Mouse (Mus musculus): ENCODE data around the gene Lipm. TPM values are rescaled to one million over a fixed set of nuclear protein-coding genes. Genes with fewer than 3 reads are reported as not detected.

The Lipm gene
- polyA plus RNA-seq, 1 experiment from 2014 or later: not detected

DNA sequence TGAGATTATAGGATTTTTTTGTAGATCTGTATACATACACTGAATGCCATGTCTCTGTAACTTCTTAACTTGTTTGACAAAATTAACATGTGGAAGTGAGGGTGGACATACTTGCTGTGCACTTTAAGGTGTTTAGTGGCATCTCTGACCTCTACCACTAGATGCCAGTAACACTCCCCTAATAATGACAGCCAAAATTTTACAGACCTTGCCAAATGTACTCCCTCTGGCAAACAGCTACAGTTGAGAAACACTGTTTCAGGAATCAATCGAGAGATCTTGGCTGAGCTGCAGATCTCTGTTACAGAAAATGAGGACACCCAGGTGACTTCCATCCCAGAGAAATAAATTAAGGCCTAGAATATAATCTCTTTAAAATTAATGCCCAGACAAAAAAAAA is 4.5 kb upstream of the Lipm start:
- WGBS: 88% methylated on average over 1 of the region's 1 CpGs
- no peak overlapping the region for H3K4me2 ChIP-seq (replicated peaks)
- H3K4me1 ChIP-seq (replicated peaks; ENCODE audit: control insufficient read depth, insufficient read depth, low read length): no peaks in the 10 kb centered on the region
- no peak overlapping the region for H3K27ac ChIP-seq
- H3K36me3 ChIP-seq (replicated peaks; ENCODE audit: control insufficient read depth, insufficient read depth): no peaks in the 10 kb centered on the region
- no peaks in the 10 kb centered on the region for H3K9me3 ChIP-seq (ENCODE audit: control insufficient read depth, low read length)
- H3K9ac ChIP-seq: no peak overlapping the region
- no peaks in the 10 kb centered on the region for H3K27me3 ChIP-seq (ENCODE audit: control insufficient read depth, insufficient read depth, low read length)
- no peak overlapping the region for H3K4me3 ChIP-seq (replicated peaks; ENCODE audit: low read length)
- ATAC-seq (ENCODE audit: low FRiP score): no peak
- no peak for DNase-seq (ENCODE audit: low spot score)

DNA sequence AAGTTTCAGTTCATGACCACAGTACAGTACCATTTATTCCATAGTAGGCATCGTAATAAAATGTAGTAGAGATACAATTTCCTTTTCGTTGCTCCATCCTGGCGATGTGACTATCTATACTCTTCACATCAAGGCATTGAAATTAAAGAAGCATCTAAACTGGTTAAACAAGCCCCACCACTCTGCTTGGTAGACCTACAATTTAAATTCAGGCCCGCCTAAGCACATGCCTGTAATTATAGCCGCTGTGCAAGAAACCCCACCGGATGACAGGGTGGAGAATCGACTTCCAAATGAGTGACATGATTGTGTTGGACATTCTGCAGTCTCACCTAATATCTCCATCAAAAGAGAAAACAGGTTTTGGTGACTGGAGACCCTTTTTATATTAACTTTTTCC is 1.2 kb downstream of the Lipm start:
- H3K36me3 ChIP-seq (replicated peaks; ENCODE audit: control insufficient read depth, insufficient read depth): no peaks in the 10 kb centered on the region
- no peak overlapping the region for H3K4me3 ChIP-seq (replicated peaks; ENCODE audit: low read length)
- no peaks in the 10 kb centered on the region for H3K4me1 ChIP-seq (replicated peaks; ENCODE audit: control insufficient read depth, insufficient read depth, low read length)
- no peak overlapping the region for H3K4me2 ChIP-seq (replicated peaks)
- H3K27me3 ChIP-seq (ENCODE audit: control insufficient read depth, insufficient read depth, low read length): no peaks in the 10 kb centered on the region
- 95% methylated on average over 7 of the region's 7 CpGs for WGBS
- H3K9ac ChIP-seq: no peak overlapping the region
- DNase-seq (ENCODE audit: low spot score): no peak
- H3K9me3 ChIP-seq (ENCODE audit: control insufficient read depth, low read length): no peaks in the 10 kb centered on the region
- ATAC-seq (ENCODE audit: low FRiP score): no peak
- H3K27ac ChIP-seq: no peak overlapping the region

DNA sequence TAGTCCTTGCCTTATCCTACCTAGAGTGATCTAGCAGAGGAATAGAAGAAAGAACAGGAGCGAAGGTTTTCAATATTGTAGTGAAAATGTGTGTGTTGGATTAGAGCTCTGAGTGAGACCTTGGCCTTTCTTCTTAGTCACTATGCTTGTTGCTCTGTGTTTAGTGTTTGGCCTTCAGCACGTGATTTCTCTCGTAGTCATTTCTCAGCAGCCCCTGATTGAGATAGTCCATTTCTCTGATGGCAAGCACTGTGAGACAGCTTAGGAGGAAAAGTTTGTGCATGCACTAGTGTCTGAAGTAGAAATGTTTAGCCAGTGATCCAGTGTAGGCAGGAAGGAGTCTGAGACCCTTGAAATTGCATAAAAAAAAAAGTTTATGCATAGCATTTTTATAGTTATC is 4.1 kb downstream of the Lipm start:
- no peak for ATAC-seq (ENCODE audit: low FRiP score)
- no peak overlapping the region for H3K4me3 ChIP-seq (replicated peaks; ENCODE audit: low read length)
- 94% methylated on average over 3 of the region's 3 CpGs for WGBS
- no peak overlapping the region for H3K27ac ChIP-seq
- no peaks in the 10 kb centered on the region for H3K4me1 ChIP-seq (replicated peaks; ENCODE audit: control insufficient read depth, insufficient read depth, low read length)
- H3K27me3 ChIP-seq (ENCODE audit: control insufficient read depth, insufficient read depth, low read length): no peaks in the 10 kb centered on the region
- DNase-seq (ENCODE audit: low spot score): no peak
- no peak overlapping the region for H3K4me2 ChIP-seq (replicated peaks)
- no peak overlapping the region for H3K9ac ChIP-seq
- no peaks in the 10 kb centered on the region for H3K9me3 ChIP-seq (ENCODE audit: control insufficient read depth, low read length)
- H3K36me3 ChIP-seq (replicated peaks; ENCODE audit: control insufficient read depth, insufficient read depth): no peaks in the 10 kb centered on the region

DNA sequence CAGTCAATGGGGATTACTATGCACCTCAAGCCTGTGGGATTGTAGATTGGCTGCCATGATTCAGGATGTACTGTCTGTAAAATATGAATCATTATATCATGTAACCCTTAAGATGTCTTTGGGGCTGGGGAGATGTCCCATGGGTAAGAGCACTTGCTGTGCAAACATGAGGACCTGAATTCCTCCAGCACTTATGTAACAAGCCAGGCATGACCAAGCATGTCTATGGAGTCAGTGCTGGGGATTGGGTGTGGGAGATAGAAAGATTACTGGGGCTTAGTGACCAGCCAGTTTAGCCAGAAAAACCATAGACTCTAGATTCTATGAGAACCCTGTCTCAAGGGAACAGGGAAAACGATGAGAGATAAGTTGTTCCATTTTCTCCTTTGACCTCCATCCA is 18.4 kb downstream of the Lipm start:
- Histone ChIP-seq H3K4me3 (replicated peaks; ENCODE audit: low read length) (no peak overlapping the region), H3K27me3 (ENCODE audit: control insufficient read depth, insufficient read depth, low read length) (no peaks in the 10 kb centered on the region), H3K4me2 (replicated peaks) (no peak overlapping the region), H3K9ac (no peak overlapping the region), H3K36me3 (replicated peaks; ENCODE audit: control insufficient read depth, insufficient read depth) (no peaks in the 10 kb centered on the region), H3K27ac (no peak overlapping the region), H3K4me1 (replicated peaks; ENCODE audit: control insufficient read depth, insufficient read depth, low read length) (no peaks in the 10 kb centered on the region), H3K9me3 (ENCODE audit: control insufficient read depth, low read length) (no peaks in the 10 kb centered on the region)
- 94% methylated on average over 1 of the region's 1 CpGs for WGBS
- DNase-seq (ENCODE audit: low spot score): no peak
- ATAC-seq (ENCODE audit: low FRiP score): no peak

DNA sequence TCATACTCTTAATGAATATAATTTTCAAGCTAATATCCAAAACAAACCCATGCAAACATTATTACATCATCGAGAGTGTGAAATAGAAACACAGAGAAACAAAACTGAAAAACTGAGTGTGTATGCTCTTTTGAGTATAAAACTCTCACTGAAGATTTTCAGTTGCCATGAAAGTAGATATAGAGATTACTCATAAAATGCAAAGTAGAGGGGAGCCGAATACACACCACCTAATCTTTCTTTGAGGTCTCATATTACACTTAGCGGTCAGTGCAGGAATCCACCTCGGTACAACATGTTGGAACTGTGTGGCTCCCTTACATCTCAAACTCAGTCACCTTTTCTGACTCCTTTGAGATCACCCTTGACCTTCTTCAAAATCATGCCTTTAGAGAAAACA is 18.9 kb downstream of the Lipm start:
- no peak for ATAC-seq (ENCODE audit: low FRiP score)
- no peaks in the 10 kb centered on the region for H3K9me3 ChIP-seq (ENCODE audit: control insufficient read depth, low read length)
- no peaks in the 10 kb centered on the region for H3K4me1 ChIP-seq (replicated peaks; ENCODE audit: control insufficient read depth, insufficient read depth, low read length)
- no peaks in the 10 kb centered on the region for H3K27me3 ChIP-seq (ENCODE audit: control insufficient read depth, insufficient read depth, low read length)
- H3K9ac ChIP-seq: no peak overlapping the region
- no peaks in the 10 kb centered on the region for H3K36me3 ChIP-seq (replicated peaks; ENCODE audit: control insufficient read depth, insufficient read depth)
- H3K4me3 ChIP-seq (replicated peaks; ENCODE audit: low read length): no peak overlapping the region
- no peak overlapping the region for H3K27ac ChIP-seq
- no peak overlapping the region for H3K4me2 ChIP-seq (replicated peaks)
- no peak for DNase-seq (ENCODE audit: low spot score)
- 91% methylated on average over 4 of the region's 4 CpGs for WGBS

DNA sequence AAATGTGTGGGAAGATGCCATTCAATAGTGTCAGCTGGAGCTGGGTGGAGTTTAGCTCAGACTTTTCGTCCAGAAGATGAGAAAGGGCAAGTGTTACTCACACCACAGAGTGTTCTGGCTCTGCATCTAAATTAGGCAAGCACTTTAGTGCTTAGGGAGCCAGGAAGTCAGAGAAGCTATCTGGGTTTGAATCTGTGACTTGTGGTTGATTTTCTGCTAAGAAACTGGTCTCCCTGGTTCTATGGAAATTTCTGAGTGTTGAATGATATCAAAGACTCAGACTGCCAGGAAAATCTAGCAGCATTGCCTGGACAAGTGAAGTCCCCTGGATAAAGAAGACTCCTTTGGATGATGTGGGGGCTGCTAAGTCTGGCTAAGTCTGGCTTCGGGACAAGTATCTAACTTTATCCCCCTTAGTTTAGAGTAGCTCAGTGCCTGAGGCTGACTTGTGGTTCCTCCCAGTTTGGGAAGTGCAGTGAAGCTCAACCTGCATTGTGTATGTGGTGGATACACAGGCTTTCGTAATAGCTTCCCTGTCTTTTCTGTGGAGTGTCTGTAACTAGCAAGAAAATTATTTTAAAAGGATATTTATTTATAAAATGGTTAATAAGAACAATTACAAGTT is 19.5 kb downstream of the Lipm start:
- DNase-seq (ENCODE audit: low spot score): no peak
- ATAC-seq (ENCODE audit: low FRiP score): no peak
- H3K4me2 ChIP-seq (replicated peaks): no peak overlapping the region
- WGBS: 80% methylated on average over 3 of the region's 3 CpGs
- H3K9me3 ChIP-seq (ENCODE audit: control insufficient read depth, low read length): no peaks in the 10 kb centered on the region
- H3K27ac ChIP-seq: no peak overlapping the region
- H3K4me1 ChIP-seq (replicated peaks; ENCODE audit: control insufficient read depth, insufficient read depth, low read length): no peaks in the 10 kb centered on the region
- no peaks in the 10 kb centered on the region for H3K36me3 ChIP-seq (replicated peaks; ENCODE audit: control insufficient read depth, insufficient read depth)
- no peak overlapping the region for H3K4me3 ChIP-seq (replicated peaks; ENCODE audit: low read length)
- no peaks in the 10 kb centered on the region for H3K27me3 ChIP-seq (ENCODE audit: control insufficient read depth, insufficient read depth, low read length)
- H3K9ac ChIP-seq: no peak overlapping the region

DNA sequence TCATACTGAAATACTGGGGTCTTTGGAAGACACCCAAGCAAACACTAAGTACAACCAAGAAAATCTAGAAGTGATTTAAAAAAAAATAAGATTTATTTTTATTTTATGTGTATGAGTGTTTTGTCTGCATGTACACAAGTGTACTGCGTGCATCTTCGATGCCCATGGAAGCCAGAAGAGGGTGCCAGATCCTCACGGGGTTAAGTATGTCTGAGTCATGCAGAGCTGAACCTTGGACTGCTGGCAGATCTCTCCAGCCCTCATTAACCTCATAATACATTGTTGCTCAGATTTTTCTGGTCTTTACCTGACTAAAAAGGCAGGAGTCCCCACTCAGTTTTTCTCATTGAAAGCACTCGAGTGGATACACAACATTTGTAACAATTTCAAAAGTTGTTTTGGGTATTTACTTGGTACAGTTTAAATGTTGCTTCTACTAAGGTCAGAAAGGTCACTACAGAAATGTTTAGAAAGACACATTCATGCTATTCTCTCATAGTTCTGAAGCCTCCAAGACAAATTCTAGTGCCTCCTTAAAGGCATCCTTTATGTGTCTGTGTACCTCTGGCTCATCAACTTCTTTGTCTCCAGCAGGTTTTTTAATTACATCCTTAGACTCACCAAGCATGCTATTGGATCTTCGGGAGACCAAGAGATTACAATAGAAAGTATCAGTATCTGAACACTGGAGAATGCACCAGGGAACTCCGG is 38.1 kb downstream of the Lipm start:
- Histone ChIP-seq H3K27ac (no peak overlapping the region), H3K36me3 (replicated peaks; ENCODE audit: control insufficient read depth, insufficient read depth) (no peaks in the 10 kb centered on the region), H3K4me3 (replicated peaks; ENCODE audit: low read length) (no peak overlapping the region), H3K9ac (no peak overlapping the region), H3K27me3 (ENCODE audit: control insufficient read depth, insufficient read depth, low read length) (no peaks in the 10 kb centered on the region), H3K9me3 (ENCODE audit: control insufficient read depth, low read length) (no peaks in the 10 kb centered on the region), H3K4me1 (replicated peaks; ENCODE audit: control insufficient read depth, insufficient read depth, low read length) (no peaks in the 10 kb centered on the region), H3K4me2 (replicated peaks) (no peak overlapping the region)
- DNase-seq (ENCODE audit: low spot score) (no peak), ATAC-seq (ENCODE audit: low FRiP score) (no peak)
- WGBS: 92% methylated on average over 6 of the region's 6 CpGs

DNA sequence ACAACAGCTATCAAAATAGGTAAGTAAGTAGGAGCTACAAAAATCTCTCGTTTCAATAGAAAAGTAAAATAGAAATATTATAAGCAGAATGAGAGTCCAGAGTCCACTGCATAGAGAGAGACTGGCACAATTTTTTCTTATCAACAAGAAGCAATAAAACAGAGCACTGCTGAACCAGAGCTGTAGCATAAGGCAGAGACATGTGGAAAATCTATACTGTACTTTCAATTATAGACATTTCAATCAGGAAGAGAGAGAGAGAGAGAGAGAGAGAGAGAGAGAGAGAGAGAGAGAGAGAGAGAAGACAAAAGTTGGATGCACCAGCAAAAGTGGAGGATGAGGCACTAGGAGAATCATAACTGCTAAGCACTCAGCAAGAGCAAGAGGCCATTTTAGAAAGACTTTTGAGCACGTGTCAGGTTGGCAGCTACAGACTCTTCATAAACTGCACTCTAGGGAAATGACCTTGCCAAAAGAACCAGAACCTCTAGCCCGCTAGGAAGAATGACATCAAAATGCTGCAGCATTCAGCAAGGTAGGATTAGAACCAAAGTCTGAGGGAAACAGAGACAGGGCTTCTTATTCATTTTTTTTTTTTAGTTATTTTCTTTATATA is 38.8 kb downstream of the Lipm start:
- Histone ChIP-seq H3K36me3 (replicated peaks; ENCODE audit: control insufficient read depth, insufficient read depth) (no peaks in the 10 kb centered on the region), H3K9ac (no peak overlapping the region), H3K4me3 (replicated peaks; ENCODE audit: low read length) (no peak overlapping the region), H3K4me2 (replicated peaks) (no peak overlapping the region), H3K9me3 (ENCODE audit: control insufficient read depth, low read length) (no peaks in the 10 kb centered on the region), H3K27ac (no peak overlapping the region), H3K4me1 (replicated peaks; ENCODE audit: control insufficient read depth, insufficient read depth, low read length) (no peaks in the 10 kb centered on the region), H3K27me3 (ENCODE audit: control insufficient read depth, insufficient read depth, low read length) (no peaks in the 10 kb centered on the region)
- DNase-seq (ENCODE audit: low spot score): no peak
- no peak for ATAC-seq (ENCODE audit: low FRiP score)
- WGBS: 80% methylated on average over 3 of the region's 3 CpGs

DNA sequence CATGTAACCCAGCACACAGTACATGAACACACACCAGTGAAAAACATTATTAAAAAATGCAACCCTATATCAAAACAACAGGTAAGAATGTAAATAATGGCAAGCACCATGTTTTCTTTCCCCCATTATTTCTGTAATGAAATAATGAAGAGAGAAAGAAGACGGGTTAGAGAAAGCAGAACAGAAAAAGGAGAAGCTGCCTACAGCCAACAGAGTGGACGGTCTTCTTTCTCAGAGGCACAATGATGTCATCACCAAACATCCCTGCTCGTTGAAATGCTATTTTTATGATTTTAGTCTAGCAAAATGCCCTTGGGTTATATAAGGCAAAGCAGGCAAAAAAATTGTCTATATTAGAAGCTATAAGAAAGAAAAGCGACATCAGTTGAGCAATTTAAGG is 47.7 kb downstream of the Lipm start:
- Histone ChIP-seq H3K9ac (no peak overlapping the region), H3K36me3 (replicated peaks; ENCODE audit: control insufficient read depth, insufficient read depth) (no peaks in the 10 kb centered on the region), H3K27ac (no peak overlapping the region), H3K4me3 (replicated peaks; ENCODE audit: low read length) (no peak overlapping the region), H3K4me2 (replicated peaks) (no peak overlapping the region), H3K9me3 (ENCODE audit: control insufficient read depth, low read length) (no peaks in the 10 kb centered on the region), H3K4me1 (replicated peaks; ENCODE audit: control insufficient read depth, insufficient read depth, low read length) (no peaks in the 10 kb centered on the region), H3K27me3 (ENCODE audit: control insufficient read depth, insufficient read depth, low read length) (no peaks in the 10 kb centered on the region)
- ATAC-seq (ENCODE audit: low FRiP score) (no peak), DNase-seq (ENCODE audit: low spot score) (no peak)
- WGBS: 76% methylated on average over 4 of the region's 4 CpGs

Data from hindbrain, embryonic 14.5 days (tissue).